Mouse (Mus musculus): ENCODE results near the gene Kalrn. TPM values are rescaled to one million over a fixed set of nuclear protein-coding genes. Genes with fewer than 3 reads are reported as not detected.
A peak's percentile ranks its signal among the peaks of the same experiment; 100 is the strongest.
"Not testable (repeated sequence)": the region's sequence is repeated elsewhere in the genome, so short reads cannot be mapped to it uniquely, and the experiment has no call there.

The Kalrn gene
- polyA plus RNA-seq, 1 experiment from 2014 or later = 2.8 TPM

- DNase-seq (ENCODE audit: low spot score) = no peak
Measured at GRCm38 (mm10) chr16:34316253-34316652, 257.1 kb downstream of the Kalrn start.

GRCm38 (mm10) chr16:34314071-34314470, 259.3 kb downstream of the Kalrn start:
- no peak for DNase-seq (ENCODE audit: low spot score)

GRCm38 (mm10) chr16:34311577-34311976, 261.8 kb downstream of the Kalrn start:
- DNase-seq (ENCODE audit: low spot score) = no peak

GRCm38 (mm10) chr16:34310363-34310762, 263.0 kb downstream of the Kalrn start:
- no peak for DNase-seq (ENCODE audit: low spot score)

GRCm38 (mm10) chr16:34308324-34308723, 265.0 kb downstream of the Kalrn start:
- no peak for DNase-seq (ENCODE audit: low spot score)

- no peak for DNase-seq (ENCODE audit: low spot score)
Measured at GRCm38 (mm10) chr16:34307458-34307857, 265.9 kb downstream of the Kalrn start.

GRCm38 (mm10) chr16:34305586-34305985, 267.7 kb downstream of the Kalrn start:
- no peak for DNase-seq (ENCODE audit: low spot score)

- DNase-seq (ENCODE audit: low spot score) = not testable (repeated sequence)
Measured at GRCm38 (mm10) chr16:34303818-34304217, 269.5 kb downstream of the Kalrn start.

GRCm38 (mm10) chr16:34302503-34302902, 270.8 kb downstream of the Kalrn start:
- no peak for DNase-seq (ENCODE audit: low spot score)

GRCm38 (mm10) chr16:34302063-34302462, 271.3 kb downstream of the Kalrn start:
- DNase-seq (ENCODE audit: low spot score) = no peak

GRCm38 (mm10) chr16:34299226-34299625, 274.1 kb downstream of the Kalrn start:
- DNase-seq (ENCODE audit: low spot score) = no peak

GRCm38 (mm10) chr16:34297911-34298682, 275.2 kb downstream of the Kalrn start:
- no peak for DNase-seq (ENCODE audit: low spot score)

GRCm38 (mm10) chr16:34294568-34294967, 278.8 kb downstream of the Kalrn start:
- DNase-seq (ENCODE audit: low spot score) = peak; percentile 13

- no peak for DNase-seq (ENCODE audit: low spot score)
Measured at GRCm38 (mm10) chr16:34293675-34294074, 279.7 kb downstream of the Kalrn start.

- peak; percentile 35 for DNase-seq (ENCODE audit: low spot score)
Measured at GRCm38 (mm10) chr16:34289583-34289982, 283.7 kb downstream of the Kalrn start.

- no peak for DNase-seq (ENCODE audit: low spot score)
Measured at GRCm38 (mm10) chr16:34282026-34282425, 291.3 kb downstream of the Kalrn start.

- DNase-seq (ENCODE audit: low spot score) = no peak
Measured at GRCm38 (mm10) chr16:34279654-34280383, 293.5 kb downstream of the Kalrn start.

GRCm38 (mm10) chr16:34278249-34278790, 295.0 kb downstream of the Kalrn start:
- no peak for DNase-seq (ENCODE audit: low spot score)

GRCm38 (mm10) chr16:34274607-34275006, 298.7 kb downstream of the Kalrn start:
- no peak for DNase-seq (ENCODE audit: low spot score)

- DNase-seq (ENCODE audit: low spot score) = no peak
Measured at GRCm38 (mm10) chr16:34271476-34271875, 301.9 kb downstream of the Kalrn start.

- DNase-seq (ENCODE audit: low spot score) = no peak
Measured at GRCm38 (mm10) chr16:34270681-34271080, 302.7 kb downstream of the Kalrn start.

GRCm38 (mm10) chr16:34269642-34270041, 303.7 kb downstream of the Kalrn start:
- no peak for DNase-seq (ENCODE audit: low spot score)

Data from thymus, postnatal 0 days (tissue).